Mouse (Mus musculus): Measurements from ENCODE around the gene Cd300e.

Cd300e gene

GRCm38 (mm10) chr11:115062077-115062476 lies at the start of gene Cd300e:
Gene Cd300e, minus strand, starts transcription at chr11:115062177.
- DNase-seq (ENCODE audit: low spot score), result no peak

- DNase-seq (ENCODE audit: low spot score), result no peak
Measured at GRCm38 (mm10) chr11:115110271-115110670, 48.3 kb upstream of the Cd300e start.

- no peak for DNase-seq (ENCODE audit: low spot score)
Measured at GRCm38 (mm10) chr11:115108176-115108575, 46.2 kb upstream of the Cd300e start.

- no peak for DNase-seq (ENCODE audit: low spot score)
Measured at GRCm38 (mm10) chr11:115107403-115107916, 45.5 kb upstream of the Cd300e start.

- no peak for DNase-seq (ENCODE audit: low spot score)
Measured at GRCm38 (mm10) chr11:115106638-115107037, 44.7 kb upstream of the Cd300e start.

- no peak for DNase-seq (ENCODE audit: low spot score)
Measured at GRCm38 (mm10) chr11:115104769-115105563, 43.0 kb upstream of the Cd300e start.

GRCm38 (mm10) chr11:115103470-115104413 lies 41.8 kb upstream of the Cd300e start:
- DNase-seq (ENCODE audit: low spot score), result no peak

- no peak for DNase-seq (ENCODE audit: low spot score)
Measured at GRCm38 (mm10) chr11:115102116-115102515, 40.1 kb upstream of the Cd300e start.

- no peak for DNase-seq (ENCODE audit: low spot score)
Measured at GRCm38 (mm10) chr11:115101615-115102051, 39.7 kb upstream of the Cd300e start.

GRCm38 (mm10) chr11:115100741-115101140 lies 38.8 kb upstream of the Cd300e start:
- DNase-seq (ENCODE audit: low spot score), result no peak

- no peak for DNase-seq (ENCODE audit: low spot score)
Measured at GRCm38 (mm10) chr11:115100032-115100621, 38.1 kb upstream of the Cd300e start.

GRCm38 (mm10) chr11:115099241-115099840 lies 37.4 kb upstream of the Cd300e start:
- DNase-seq (ENCODE audit: low spot score), result no peak

GRCm38 (mm10) chr11:115098203-115098932 lies 36.4 kb upstream of the Cd300e start:
- DNase-seq (ENCODE audit: low spot score), result no peak

GRCm38 (mm10) chr11:115092140-115092539 lies 30.2 kb upstream of the Cd300e start:
- no peak for DNase-seq (ENCODE audit: low spot score)

- DNase-seq (ENCODE audit: low spot score), result peak; percentile 13
Measured at GRCm38 (mm10) chr11:115091362-115091901, 29.5 kb upstream of the Cd300e start, which contains the start of gene Rab37. Gene Rab37, plus strand, starts transcription at chr11:115091431.

- DNase-seq (ENCODE audit: low spot score), result no peak
Measured at GRCm38 (mm10) chr11:115089853-115090252, 27.9 kb upstream of the Cd300e start.

- DNase-seq (ENCODE audit: low spot score), result no peak
Measured at GRCm38 (mm10) chr11:115086213-115086612, 24.2 kb upstream of the Cd300e start.

- no peak for DNase-seq (ENCODE audit: low spot score)
Measured at GRCm38 (mm10) chr11:115085064-115085463, 23.1 kb upstream of the Cd300e start.

GRCm38 (mm10) chr11:115084595-115084994 lies 22.6 kb upstream of the Cd300e start:
- no peak for DNase-seq (ENCODE audit: low spot score)

GRCm38 (mm10) chr11:115083376-115084139 lies 21.6 kb upstream of the Cd300e start:
- peak; percentile 79 for DNase-seq (ENCODE audit: low spot score)
